Mouse (Mus musculus) G1E (cell line): ENCODE data around the gene Pwwp2b.

Source experiments
- CTCF ChIP-seq: IDR thresholded peaks from 2 replicates; pipeline ENCODE4 v1.5.1; 2012; ENCODE audit warnings: low read depth, low read length, inconsistent platforms, mixed read lengths
- POLR2AphosphoS5 ChIP-seq: IDR thresholded peaks from 2 replicates; pipeline ENCODE4 v1.6.1; 2012; ENCODE audit warnings: low read depth, low read length, inconsistent platforms; ENCODE audit not compliant: insufficient replicate concordance

- TF ChIP-seq CTCF (no peak), POLR2AphosphoS5 (no peak)
These were observed at the start of gene Pwwp2b for GRCm38 (mm10) chr7:139247881-139248614.
